Mouse (Mus musculus) brain, embryonic 14.5 days (tissue): ENCODE measurements around the gene Gdf3.
A peak's percentile ranks its signal among the peaks of the same experiment; 100 is the strongest.

Experiments used
- CTCF ChIP-seq: fragments of 200-500 bp; IDR thresholded peaks from 2 replicates; pipeline ENCODE4 v1.5.1; 2012; ENCODE audit warnings: inconsistent platforms, mild to moderate bottlenecking, moderate library complexity, borderline replicate concordance; ENCODE audit not compliant: insufficient read depth, insufficient read length; ENCODE audit errors: extremely low read depth
- POLR2A ChIP-seq: fragments of 200-500 bp; IDR thresholded peaks from 2 replicates; pipeline ENCODE4 v1.6.1; 2012; ENCODE audit warnings: mild to moderate bottlenecking, inconsistent platforms, borderline replicate concordance; ENCODE audit not compliant: poor library complexity, insufficient read depth, insufficient read length, severe bottlenecking; ENCODE audit errors: extremely low read depth

DNA sequence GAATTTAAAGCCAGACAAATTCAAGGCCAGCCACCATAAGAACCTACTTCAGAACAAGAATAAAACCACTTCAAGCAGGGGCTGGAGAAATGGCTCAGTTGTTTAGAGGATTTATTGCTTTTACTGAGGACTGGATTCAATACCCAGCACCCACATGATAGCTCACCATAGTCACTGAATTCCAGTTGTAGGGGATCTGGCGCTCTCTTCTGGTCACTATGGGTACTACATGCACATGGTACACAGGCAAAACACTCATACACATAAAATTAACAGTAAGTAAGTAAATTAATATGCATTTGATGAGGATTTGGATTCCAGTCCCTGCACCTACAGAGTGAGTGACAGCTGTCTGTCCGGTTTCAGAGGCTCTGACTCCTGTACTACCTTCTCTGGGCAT, 4.2 kb upstream of the Gdf3 start:
- TF ChIP-seq CTCF (peak; percentile 30; the same call in 1 of the 2 replicates), POLR2A (no peak)
